Comparison of ENCODE assay signal across 10 mouse cellular contexts in the genomic region with DNA sequence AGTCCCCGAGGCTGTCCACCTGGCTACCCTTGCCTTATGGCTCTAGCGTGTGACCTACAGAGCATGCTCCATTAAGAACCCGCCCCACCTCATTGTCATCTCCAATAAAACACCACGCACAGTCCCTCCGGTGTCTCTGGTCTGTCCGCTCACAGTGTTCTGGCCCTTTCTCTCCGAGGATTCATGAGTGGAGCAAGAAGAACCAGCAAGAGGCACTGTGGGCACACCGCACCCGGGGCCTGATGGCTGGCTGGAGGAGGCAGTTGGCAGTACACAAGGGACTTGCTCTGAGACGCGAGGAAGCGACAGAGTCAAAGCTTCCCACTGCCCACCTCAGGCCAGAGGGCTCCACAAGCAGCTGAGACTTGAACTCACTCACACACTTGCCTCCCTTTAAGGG. TPM values are rescaled to one million over a fixed set of nuclear protein-coding genes. Genes with fewer than 3 reads are reported as not detected.
"Had no signal": no experiment of that assay in that cellular context is flagged by ENCODE, and none has a peak within 500 bp of the region (broad histone marks: within the 10 kb centered on the region; RNA-seq: fewer than 3 reads in every experiment).

No protein-coding gene starts in this region.

- H3K4me1 ChIP-seq: limb, embryonic 15.5 days; liver, embryonic 13.5 days; midbrain, embryonic 12.5 days; stomach, embryonic 15.5 days had no signal

- H3K4me3 ChIP-seq: limb, embryonic 15.5 days; liver, embryonic 13.5 days; midbrain, embryonic 12.5 days; stomach, embryonic 15.5 days had no signal

- H3K4me2 ChIP-seq: limb, embryonic 15.5 days; liver, embryonic 13.5 days; midbrain, embryonic 12.5 days; stomach, embryonic 15.5 days had no signal

- H3K27ac ChIP-seq: kidney, postnatal 0 days; limb, embryonic 15.5 days; liver, embryonic 13.5 days; midbrain, embryonic 12.5 days; stomach, embryonic 15.5 days had no signal

- DNase-seq: kidney, adult 8-10 months; liver, embryonic 13.5 days; lung, adult 18-20 months; right cerebral cortex, postnatal 14 days; thymus, postnatal 36 days had no signal

- H3K27me3 ChIP-seq: limb, embryonic 15.5 days; midbrain, embryonic 12.5 days; stomach, embryonic 15.5 days had no signal

- H3K9ac ChIP-seq: limb, embryonic 15.5 days; liver, embryonic 13.5 days; midbrain, embryonic 12.5 days; stomach, embryonic 15.5 days had no signal

- H3K9me3 ChIP-seq: limb, embryonic 15.5 days; liver, embryonic 13.5 days; midbrain, embryonic 12.5 days; stomach, embryonic 15.5 days had no signal

RNA-seq across cellular contexts. Expression of a gene that starts 13.8 kb away (rescaled TPM):
- total RNA-seq: megakaryocyte-erythroid progenitor cell, adult 5-6 weeks had no signal
